Mouse (Mus musculus): ENCODE results near the gene Dolk. TPM values are rescaled to one million over a fixed set of nuclear protein-coding genes. Genes with fewer than 3 reads are reported as not detected.
A peak's percentile ranks its signal among the peaks of the same experiment; 100 is the strongest.

Gene Dolk
- total RNA-seq, 2 experiments from 2014 or later = 36.0 to 36.5 TPM

DNA sequence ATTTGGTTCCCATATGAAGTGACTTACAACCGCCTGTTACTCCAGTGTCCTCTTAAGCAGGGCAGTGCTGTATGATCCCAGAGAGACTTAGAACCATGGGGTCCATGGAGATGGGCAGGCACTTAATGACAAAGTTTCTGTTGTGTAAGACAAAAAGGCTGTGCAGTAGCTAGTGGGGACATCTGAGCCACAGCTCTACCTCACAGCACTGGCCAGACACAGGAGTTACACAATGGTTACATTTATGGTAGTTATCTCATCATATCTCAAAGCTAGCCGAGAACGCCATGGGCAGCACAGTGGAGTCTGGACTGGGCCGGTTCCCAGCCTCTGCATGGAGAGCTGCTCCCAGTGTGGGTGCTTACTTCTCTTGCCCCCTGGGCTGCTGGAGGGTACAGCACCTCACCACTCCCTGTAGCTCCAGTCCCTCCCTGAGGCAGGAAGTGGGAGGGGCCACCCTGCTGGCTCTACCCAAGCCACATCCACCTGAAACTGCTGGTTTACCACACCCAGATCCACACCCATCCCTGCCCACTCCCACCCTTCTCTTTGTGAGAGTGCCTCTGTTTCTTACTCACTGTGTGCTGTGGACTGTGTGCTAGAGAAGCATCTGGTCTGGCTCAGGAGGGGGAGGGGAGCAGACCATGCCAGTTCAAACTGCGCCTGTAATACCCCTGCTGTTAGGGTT lies 34.6 kb downstream of the Dolk start:
- DNase-seq (ENCODE audit: low spot score in 2 of 2) = no peak

DNA sequence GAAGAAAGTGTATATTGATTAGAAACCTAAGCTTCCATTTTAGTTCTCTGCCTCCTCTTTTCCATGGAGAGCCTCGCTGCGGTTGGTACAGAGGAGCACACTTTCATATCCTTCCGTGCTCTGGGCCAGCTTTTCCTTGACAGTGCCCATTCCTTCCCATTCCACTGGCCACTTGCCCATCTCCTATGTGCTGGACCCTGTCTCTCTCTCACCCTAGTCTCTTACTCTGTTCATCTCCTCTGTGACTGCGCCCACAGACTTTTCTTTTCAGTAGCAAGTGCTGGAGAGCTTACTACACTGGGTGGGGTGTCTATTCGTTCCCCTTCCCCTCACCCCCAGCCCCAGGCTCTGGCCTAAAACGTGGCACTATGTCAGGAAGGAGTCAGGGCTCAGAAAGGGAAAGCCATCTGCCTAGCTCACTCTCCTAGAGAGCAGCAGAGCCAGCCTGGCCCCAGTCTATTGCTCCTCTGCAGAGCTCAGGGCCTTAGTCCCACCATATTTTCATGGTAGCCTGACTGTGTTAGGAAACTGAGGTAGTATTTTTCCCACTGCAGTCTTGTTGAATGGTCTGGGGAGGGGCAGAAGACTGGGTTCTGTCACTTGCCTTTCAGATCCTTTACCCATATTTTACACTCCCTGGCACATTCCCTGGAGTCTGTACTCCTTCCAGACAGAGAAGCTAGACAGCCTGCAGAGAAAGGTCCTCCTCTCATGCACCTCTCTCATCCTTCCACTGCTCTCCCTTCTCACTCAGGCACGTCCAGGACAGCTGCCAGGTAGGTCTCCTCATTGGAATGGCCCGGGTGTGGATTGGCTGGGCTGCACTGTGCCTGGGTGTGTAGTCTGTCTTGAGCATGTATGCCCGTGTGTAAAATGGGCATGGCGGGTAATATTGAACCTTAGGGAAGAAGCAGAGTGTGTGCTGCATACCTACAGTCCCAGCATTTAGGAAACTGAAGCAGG lies 35.7 kb downstream of the Dolk start:
- DNase-seq (ENCODE audit: low spot score in 2 of 2) = no peak

DNA sequence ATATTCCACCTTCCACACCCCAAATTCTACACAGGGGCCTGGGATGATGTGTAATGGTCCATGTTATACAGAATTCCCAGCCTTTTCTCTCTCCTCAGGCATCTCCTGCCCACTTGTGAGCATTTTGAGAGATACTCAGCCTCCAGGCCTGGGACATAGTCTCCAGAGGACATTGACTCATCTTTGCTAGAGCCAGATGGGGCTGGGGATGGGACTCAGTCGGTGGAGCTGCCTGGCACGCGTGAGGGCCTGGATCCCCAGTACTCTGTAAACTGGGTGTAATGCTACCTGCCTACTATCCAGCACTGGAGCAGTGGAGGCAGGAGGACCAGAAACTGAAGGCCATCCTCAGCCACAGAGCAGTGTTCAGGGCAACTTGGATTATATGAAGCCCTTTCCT lies 37.0 kb downstream of the Dolk start:
- no peak for DNase-seq (ENCODE audit: low spot score in 2 of 2)

DNA sequence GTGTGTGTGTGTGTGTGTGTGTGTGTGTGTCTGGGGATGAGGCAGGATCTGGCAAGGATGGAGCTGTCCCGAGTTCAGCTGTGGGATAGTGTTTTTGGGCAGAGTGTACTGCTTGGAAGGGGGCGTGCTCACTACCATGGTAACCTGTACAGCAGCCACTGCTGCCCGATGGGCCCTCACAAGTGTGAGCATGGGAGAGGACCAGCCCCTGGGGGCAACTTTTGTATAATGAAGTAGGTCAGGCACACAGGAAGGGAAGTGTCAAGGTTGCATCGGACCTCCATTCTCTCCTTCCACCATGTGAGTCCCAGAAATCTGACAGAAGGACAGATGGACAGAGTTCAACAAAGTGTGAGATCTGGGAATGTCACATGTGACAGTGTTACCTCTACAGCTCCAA lies 38.5 kb downstream of the Dolk start:
- no peak for DNase-seq (ENCODE audit: low spot score in 2 of 2)

DNA sequence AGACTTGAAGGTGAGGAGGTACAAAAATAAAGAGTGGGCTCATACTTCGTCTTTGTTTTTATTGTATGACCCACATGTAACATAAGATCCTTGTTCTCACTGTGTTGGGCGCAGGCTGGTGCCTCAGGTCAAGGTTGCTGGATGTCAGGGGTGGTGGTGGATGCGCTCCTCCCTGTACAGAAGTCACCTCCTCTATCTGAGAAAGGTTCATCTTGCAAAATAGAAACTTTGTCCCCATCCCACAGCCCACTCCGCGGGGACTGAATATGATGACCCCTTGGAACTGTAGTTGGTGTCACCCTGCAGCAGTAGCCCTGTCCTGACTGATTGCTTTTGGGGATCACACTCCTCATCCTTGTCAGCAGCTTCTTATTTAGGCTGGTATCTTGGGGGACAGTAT lies 39.1 kb downstream of the Dolk start:
- DNase-seq (ENCODE audit: low spot score in 2 of 2) = no peak

DNA sequence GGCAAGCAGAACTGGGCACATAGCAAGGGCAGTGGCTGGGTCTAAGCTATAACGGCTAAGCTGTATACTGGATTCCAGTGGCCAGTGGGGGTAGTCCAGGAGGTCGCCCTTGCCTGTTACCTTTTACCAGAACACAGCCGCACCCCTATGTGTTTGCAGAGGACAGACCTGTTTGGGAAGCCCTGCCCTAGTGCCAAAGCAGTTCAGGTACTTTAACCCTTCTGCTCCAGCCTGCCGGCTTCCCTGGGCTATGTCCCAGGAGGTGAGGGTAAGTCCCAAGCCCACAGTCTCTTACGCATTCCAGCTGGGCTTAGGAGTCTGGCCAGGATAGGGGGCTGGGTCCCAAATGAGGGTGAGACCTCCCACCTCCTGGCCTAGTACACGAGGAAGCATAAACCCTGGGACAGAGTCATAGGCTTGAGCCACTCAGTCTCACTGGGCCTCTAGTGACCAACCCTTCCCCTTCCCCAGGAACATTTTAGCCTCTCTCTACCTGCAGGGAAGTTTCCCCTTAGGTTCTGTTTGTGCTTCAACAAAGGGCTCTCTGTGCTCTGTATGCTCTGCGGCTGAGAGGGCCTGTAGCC lies 41.4 kb downstream of the Dolk start:
- no peak for DNase-seq (ENCODE audit: low spot score in 2 of 2)

DNA sequence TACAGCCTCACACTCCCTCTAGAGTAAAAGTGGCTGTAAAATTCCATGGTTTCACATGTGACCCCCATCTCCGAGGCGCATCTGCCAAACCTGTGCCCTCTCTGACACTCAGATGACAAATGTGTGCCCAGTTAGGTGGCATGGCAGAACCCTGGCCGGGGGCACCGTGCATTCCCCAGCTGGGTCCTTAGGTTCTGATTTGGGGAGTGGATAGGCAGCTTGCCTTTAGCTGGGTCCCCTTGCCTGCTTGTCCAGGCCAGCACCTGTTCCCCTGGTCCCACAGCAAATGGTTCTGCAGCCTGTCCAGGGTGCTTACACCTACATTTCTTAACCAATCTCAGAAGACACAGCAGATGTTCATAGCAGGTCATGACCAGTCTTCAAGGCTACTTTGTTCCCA lies 42.7 kb downstream of the Dolk start:
- no peak for DNase-seq (ENCODE audit: low spot score in 2 of 2)

DNA sequence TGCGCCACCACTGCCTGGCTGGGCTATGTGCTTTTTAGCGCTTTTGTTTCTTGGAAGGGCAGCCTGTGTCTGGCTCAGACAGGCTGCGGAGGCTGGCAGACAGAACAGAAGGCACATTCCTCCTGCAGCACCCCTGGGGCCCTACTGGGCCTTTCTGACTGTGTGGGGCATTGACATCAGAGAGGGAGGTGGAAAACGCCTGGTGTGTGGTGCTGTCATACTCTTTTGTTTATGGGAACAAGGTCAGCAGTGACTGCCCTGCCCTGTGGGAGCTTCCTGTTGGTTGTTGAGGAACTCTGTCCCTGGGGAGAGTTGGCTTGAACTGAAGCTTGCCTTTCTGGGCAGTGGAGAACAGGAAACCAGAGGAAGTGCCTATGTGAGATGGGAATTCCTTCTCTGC lies 43.6 kb downstream of the Dolk start:
- no peak for DNase-seq (ENCODE audit: low spot score in 2 of 2)

DNA sequence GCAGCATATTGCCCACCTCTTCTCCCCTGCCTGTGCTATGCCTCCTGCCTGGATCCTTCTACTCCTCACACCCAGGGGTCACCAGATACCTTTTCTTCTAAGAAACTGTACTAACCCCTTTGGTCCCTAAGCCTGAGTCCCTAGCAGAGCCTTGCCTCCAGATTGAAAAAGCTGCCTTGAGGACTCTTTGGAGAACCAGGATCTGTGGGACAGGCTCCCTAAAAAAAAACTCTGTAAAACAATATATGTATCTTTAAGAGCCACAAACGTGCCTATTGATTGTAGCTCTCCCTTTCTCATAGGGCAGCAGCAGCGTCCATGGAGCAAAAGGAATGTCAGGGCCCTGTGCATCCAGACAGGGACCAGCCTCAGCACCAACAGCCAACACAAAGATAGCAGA lies 45.9 kb downstream of the Dolk start, which contains the start of gene Gm28035:
Gene Gm28035, plus strand, starts transcription at position 301 of the 400 bp plus-strand sequence.
- no peak for DNase-seq (ENCODE audit: low spot score in 2 of 2)

DNA sequence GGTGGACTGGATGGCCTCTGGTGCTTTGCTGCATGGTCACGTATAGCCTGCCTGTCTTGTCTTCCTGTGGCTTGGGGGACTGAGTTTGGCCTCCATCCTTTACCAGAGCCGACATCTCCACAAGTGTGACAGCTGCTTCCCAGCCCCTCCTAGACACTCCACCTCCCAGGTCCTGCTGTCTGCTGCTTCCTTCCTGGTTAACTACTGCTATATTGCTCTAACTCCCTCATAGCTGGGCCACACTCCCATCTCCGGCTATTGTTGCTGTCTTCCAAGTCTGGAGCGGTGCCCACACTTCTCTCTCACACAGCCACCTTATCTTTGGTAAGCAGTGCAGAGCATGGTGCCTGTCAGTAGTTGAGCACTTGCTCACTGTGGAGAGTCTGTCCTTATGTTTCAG lies 46.4 kb downstream of the Dolk start:
- no peak for DNase-seq (ENCODE audit: low spot score in 2 of 2)

DNA sequence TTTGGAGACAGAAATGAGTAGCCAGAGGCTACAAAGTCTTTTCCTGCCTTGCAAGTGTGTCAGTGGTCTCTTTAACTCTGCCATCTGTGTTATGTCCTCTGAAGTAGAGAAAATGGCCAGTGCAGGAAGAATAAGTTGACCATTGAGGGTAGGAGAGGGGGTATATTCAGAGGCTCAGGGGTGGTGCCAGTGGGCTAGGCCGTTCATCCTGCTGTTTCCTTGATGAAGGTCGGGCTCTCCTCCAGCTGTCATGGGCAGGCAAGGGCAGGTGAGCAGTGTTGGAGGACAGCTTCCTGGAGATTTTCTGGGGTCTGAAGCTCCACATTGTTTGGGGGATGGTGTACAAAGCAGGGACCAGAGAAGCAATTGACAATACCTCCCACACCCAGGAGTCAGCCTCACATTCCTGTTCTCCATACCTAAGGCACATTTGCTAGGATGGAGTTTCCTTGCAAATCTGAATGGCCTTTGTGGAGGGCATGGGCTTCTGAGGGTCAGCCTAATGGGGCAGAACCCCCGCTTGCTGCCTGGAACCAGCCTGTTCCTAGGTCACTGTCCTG lies 47.1 kb downstream of the Dolk start:
- DNase-seq (ENCODE audit: low spot score in 2 of 2) = no peak

DNA sequence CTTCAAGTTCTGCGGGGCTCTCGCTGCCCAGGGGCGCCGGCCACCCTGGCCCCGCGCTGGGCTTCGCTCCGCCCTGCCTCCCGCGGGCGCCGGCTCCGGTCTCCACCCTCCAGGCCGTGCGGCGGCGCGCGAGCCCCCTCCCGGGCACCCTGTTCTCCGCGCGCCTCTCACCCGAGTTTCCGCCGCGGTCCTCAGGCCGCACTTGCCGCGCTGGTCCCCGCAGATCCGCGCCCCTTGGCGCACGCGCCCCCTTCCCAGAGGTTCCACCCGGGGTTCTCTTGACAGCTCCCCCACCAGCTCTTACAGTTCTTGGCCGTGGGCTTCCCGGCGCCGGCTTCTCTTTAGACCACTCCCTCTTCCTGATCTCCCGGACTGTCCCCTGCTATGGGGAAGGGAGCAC lies 48.3 kb downstream of the Dolk start:
- peak; percentile 54 to 59 for DNase-seq (ENCODE audit: low spot score in 2 of 2)

DNA sequence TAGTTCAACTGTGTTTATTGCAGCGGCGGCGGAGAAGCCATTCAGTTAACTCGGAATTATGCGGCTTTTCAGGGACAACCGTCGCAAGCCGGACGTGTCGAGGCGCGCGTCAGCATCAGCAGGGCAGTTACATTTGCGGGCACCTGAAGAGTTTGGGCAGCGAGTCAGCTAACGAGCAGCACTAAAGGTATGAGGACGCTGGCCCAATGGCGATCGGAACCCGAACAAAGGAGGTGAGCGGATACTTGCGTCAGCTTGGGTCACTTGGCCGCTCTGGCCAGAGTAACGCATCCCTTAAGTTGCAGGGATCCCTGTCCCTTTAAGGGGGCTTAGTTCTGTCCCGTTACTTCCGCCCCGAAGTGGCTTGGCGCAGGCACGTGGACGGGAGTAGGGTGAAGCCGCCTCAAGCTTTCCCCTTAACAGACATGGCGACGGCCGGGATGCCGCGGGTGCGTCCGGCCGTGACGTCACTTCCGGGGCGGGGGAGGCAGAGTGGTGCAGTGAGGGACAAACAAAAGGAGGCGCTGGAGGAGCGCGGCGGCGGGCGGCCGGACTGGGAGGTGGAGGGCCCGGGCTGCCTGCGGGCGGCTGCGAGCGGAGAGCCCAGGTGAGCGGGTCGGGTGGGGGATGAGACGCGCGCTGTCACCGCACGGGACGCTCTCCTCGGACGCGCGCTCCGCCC lies 48.8 kb downstream of the Dolk start, which contains the start of gene Lrrc8a:
Gene Lrrc8a, plus strand, starts transcription at position 517 of the 682 bp plus-strand sequence.
- DNase-seq (ENCODE audit: low spot score in 2 of 2) = peak; percentile 100

DNA sequence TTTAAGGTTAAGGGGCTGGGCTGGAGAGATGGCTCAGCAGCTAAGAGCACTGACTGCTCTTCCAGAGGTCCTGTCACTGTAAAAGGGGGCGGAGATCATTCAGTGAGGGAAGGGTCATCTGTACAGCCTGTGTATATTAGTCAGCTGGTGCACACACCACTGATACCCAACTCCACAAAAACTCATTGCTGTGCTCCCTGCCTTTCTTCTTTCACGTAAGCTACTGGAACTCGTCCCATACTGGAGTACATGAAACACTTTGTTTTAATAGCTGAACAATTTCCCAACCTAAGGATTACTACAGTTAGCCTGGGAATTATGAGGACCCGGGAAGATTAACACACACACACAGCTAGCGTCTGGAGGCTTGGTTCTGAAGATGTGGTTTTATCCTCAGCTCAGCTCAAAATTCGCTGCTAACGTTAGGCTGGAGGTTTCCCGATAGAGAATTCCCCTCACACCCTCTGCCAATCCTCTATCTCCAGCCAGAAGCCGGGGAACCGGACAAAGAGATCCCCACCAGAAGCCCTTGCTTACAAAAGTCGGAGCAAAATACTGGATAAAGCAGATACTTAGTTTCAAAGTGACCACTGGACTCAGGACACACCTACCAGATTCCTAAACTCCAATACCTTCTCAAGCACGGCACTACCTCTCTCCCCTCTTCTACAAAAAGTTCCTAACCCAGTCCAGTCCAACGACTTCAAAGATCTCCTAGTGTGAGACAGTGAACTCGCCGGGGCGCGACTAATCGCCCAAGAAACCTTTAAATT lies 49.5 kb downstream of the Dolk start:
- DNase-seq (ENCODE audit: low spot score in 2 of 2) = no peak

DNA sequence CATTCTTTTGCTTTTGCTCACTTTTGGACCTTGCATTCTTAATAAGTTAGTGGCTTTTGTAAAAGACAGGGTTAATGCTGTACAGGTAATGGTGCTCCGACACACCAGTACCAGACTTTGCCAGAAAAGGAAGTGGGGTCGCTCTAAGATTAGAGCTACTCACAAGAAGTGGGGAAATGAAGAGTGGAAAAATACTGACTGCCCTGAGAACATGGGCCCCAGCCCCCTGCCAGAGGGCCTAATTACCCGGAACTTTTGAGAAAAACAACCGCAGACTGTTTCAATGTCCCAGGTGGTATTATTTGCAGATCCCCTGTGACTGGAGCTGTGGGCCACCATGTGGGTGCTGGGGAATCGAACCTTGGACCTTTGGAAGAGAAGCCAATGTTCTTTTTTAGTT lies 50.5 kb downstream of the Dolk start:
- no peak for DNase-seq (ENCODE audit: low spot score in 2 of 2)

Other genes with a start within 250 kb of the Dolk start
- gene Wdr34, start 237.5 kb downstream of the Dolk start, total RNA-seq (2021) = 10 to 100 TPM; 35.9 to 39.2 TPM
- 100 to 1,000 TPM; 326 to 328 TPM for gene Set, start 229.0 kb downstream of the Dolk start, total RNA-seq (2021)
- gene Pkn3, start 208.7 kb downstream of the Dolk start, total RNA-seq (2021) = 10 to 100 TPM; 11.4 to 12.4 TPM
- 10 to 100 TPM; 17.5 to 18.5 TPM for gene Zdhhc12, start 192.7 kb downstream of the Dolk start, total RNA-seq (2021)
- 10 to 100 TPM; 55.4 to 56.2 TPM for gene Zer1, start 161.7 kb downstream of the Dolk start, total RNA-seq (2021)
- 10 to 100 TPM; 66.6 to 68.6 TPM for gene Tbc1d13, start 152.6 kb downstream of the Dolk start, total RNA-seq (2021)
- 10 to 100 TPM; 27.3 to 33.4 TPM for gene Endog, start 114.8 kb downstream of the Dolk start, total RNA-seq (2021)
- gene Spout1, start 107.9 kb downstream of the Dolk start, total RNA-seq (2021) = 10 to 100 TPM; 25.1 to 26.2 TPM
- 10 to 100 TPM; 19.9 to 21.6 TPM for gene Kyat1, start 80.5 kb downstream of the Dolk start, total RNA-seq (2021)
- gene Lrrc8a, start 48.6 kb downstream of the Dolk start, total RNA-seq (2021) = 10 to 100 TPM; 46.2 to 47.3 TPM
- 1 to 10 TPM; 1.3 TPM for gene Gm28035, start 45.8 kb downstream of the Dolk start, total RNA-seq (2021)
- gene Phyhd1, start 20.1 kb downstream of the Dolk start, total RNA-seq (2021) = 10 to 100 TPM; 15.4 to 16.6 TPM
- gene Gm28038, start 5.3 kb downstream of the Dolk start, total RNA-seq (2021) = not detected
- gene Nup188, start 63 bp upstream of the Dolk start, total RNA-seq (2021) = 10 to 100 TPM; 46.9 TPM
- gene Sh3glb2, start 73.0 kb upstream of the Dolk start, total RNA-seq (2021) = 100 to 1,000 TPM; 106 to 107 TPM
- gene Miga2, start 77.9 kb upstream of the Dolk start, total RNA-seq (2021) = 10 to 100 TPM; 65.1 to 71.1 TPM
- 10 to 100 TPM; 25.9 to 33.9 TPM for gene Dolpp1, start 105.9 kb upstream of the Dolk start, total RNA-seq (2021)
- gene Crat, start 129.5 kb upstream of the Dolk start, total RNA-seq (2021) = 10 to 100 TPM; 77.6 to 90.3 TPM
- gene Ptpa, start 129.7 kb upstream of the Dolk start, total RNA-seq (2021) = 100 to 1,000 TPM; 165 to 169 TPM
- gene Ier5l, start 187.9 kb upstream of the Dolk start, total RNA-seq (2021) = 10 to 100 TPM; 10.6 to 11.6 TPM

All from adrenal gland, postnatal 4 days (tissue).